Mouse (Mus musculus) cerebellum, adult 9-10 months (tissue): ENCODE measurements around the gene Lpcat1.

ENCODE experiments used
- DNase-seq: peaks from one replicate; pipeline ENCODE4 v3.0.0; 2022

Gene Lpcat1

DNA sequence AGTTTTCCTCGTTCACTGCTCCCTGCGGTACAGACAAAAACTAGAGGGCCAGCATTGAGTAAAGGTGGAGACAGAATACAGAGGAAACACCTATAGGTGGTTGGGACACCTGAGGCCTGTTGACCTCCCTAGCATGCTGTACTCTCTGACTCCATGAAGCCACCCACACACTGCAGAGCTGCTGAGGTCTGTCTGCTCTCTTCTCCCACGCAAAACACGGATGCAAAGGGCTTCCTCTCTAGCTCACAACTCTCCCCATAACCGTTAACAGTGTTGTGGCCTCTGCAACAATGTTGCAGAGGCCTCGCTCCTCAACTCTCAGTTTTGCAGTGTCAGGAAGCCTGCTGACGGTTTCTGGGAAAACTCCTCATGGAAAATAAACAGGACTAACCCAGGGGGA lies 15.5 kb downstream of the Lpcat1 start:
- DNase-seq, result no peak

DNA sequence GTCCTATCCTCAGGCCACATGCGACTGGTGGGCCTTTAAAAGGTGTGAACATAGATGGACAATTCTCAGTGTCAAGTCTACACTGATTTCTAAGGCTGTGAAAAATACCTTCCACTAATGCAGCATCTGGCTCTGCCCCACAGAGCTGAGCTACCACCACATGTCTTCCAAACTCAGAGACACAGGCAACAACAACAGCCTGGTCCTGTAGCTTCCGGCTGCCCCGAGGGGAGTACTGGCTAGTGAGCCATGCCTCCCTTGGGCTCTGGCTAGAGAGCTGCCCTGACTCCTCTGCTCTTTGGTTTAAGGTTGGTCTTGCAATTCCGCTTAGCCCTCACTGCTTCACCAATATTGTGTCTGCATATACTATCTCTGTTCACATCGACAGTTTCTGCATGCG lies 16.3 kb downstream of the Lpcat1 start:
- DNase-seq, result no peak

DNA sequence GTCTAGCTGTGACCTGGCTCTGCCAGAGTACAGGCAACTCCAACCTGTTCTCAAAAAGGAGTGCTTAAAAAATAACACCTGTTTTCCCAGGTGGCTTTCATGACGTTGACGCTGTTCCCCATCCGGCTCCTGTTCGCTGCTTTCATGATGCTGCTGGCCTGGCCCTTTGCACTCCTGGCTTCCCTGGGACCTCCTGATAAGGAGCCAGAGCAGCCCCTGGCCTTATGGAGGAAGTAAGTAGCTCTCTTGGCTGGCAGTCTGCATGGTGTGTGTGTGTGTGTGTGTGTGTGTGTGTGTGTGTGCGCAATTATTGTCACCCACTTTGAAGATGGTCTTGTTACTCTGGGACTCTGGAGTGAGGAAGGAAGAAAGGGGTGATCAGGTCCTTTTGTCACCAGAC lies 17.2 kb downstream of the Lpcat1 start:
- no peak for DNase-seq

DNA sequence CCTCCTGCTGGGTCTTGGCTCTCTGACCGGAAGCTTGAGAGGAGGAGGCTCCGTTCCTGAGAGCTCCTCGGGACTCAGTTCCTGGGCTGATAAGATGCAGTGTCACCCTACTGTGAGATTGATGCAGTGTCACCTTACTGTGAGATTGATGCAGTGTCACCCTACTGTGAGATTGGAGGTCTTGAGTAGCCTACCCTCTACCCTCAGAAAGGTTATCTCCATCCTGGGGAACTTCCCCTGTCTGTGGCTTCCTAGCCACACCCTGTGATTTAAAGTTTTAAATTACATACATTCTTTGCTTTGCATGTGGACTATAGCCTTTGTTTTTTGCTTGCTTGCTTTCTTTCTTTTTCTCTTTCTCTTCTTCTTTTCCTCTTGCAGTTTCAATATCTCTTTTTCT lies 21.1 kb downstream of the Lpcat1 start:
- no peak for DNase-seq

DNA sequence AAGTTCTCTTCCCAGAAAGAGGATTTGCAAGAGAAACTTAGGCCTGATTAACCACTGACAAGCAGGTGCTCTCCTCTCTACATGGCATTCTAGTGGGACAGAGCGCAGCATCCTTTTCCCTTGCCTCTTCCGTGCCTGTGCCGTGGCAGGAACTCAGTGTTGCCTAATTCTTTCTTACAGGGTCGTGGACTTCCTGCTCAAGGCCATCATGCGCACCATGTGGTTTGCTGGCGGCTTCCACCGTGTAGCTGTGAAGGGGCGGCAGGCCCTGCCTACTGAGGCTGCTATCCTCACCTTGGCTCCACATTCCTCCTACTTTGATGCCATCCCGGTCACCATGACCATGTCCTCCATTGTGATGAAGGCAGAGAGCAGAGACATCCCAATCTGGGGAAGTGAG lies 21.7 kb downstream of the Lpcat1 start:
- DNase-seq, result no peak

DNA sequence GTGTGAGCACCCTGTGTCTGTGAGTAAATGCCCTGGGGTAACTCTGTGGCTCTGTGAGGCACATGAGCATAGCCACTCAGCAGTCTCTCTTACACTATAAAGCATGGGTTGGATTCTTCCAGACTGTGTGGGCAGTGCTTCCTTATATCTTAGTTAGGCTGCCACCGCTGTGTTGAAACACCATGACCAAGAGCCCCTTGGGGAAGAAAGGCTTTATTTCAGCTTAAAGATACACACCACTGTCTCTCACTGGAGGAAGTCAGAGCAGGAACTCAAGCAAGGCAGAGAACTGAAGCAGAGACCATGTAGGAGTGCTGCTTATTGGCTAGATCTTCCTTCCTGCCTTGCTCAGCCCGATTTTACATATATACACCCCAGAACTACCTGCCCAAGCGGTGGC lies 23.0 kb downstream of the Lpcat1 start:
- DNase-seq, result no peak

DNA sequence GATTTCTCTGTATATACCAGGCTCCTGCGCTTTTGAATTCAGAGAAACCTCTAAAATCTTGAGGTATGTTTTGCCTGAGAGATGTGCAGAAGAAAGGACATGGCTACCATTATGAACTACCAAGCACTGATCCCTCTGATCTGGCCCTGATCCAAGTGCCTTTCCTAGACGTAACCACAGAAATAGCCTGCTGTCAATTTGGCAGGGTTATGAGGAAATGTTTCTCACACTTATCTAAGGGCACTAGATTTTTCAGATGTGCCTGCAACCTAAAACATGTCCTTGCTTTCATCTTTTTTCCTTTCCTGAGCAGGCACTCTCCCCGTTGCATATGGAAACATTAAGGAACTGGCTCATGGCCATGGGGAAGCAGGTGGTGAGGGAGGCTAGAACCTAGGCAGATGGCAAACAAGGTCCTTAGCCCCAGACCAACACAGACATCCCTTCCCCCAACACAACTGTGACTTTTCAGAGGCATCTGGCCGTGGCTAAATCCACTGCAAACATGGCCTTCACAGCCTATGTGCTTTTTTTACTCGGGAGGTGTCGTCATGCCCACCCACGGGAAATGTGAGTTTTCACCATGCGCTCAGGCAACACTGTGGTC lies 23.7 kb downstream of the Lpcat1 start:
- DNase-seq, result peak; percentile 88

DNA sequence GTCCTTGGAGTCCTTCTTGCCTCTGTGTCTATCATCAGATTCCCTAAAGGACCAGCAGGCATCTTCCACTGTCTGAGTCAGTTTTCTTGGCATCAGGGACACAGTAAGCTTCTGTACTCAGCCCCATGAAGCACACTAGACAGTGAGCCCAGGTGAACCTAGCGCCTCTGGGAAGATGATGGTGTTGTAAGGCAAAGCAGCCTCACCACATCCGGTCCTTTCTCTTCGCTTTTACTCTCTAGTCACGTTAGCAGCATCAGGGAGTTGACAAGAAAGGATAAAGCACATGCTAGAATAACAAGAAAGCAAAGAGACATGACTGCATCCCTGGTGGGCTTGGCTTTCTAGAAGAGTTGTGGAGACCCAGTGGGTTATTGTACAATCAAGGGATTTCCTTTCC lies 26.2 kb downstream of the Lpcat1 start:
- no peak for DNase-seq

DNA sequence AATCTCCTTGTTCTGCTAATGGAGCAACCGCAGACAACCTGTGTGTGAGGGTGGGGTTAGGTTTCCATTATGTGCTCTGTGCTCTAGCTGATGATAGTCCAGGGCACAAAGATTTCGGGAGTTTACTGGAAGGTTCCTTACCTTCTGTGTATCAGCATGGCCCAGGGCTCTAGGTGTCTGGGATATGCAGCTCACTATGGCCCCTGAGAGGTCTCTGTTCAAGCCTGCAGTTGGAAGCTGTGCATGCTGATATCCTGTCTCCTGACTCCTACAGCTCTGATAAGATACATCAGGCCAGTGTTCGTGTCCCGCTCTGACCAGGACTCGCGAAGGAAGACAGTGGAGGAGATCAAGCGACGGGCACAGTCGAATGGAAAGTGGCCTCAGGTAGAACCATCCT lies 27.5 kb downstream of the Lpcat1 start:
- DNase-seq, result no peak

DNA sequence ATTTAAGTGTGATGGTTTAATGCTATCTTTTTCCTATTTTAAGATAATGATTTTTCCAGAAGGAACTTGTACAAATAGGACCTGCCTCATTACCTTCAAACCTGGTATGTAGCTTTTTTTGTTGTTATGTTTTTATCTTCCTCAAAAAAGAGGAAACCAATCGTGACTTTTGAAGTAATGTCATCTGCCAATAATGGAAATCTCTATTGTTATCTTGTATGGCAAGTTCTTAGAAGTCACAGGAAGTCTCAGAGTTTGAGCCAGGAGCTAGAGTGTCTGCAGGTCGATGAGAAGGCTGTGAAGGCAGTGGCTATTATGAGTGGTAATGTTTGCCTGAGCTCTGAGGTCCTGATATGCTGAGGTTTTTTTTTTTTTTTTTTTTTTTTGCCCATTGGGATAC lies 29.1 kb downstream of the Lpcat1 start:
- DNase-seq, result no peak

DNA sequence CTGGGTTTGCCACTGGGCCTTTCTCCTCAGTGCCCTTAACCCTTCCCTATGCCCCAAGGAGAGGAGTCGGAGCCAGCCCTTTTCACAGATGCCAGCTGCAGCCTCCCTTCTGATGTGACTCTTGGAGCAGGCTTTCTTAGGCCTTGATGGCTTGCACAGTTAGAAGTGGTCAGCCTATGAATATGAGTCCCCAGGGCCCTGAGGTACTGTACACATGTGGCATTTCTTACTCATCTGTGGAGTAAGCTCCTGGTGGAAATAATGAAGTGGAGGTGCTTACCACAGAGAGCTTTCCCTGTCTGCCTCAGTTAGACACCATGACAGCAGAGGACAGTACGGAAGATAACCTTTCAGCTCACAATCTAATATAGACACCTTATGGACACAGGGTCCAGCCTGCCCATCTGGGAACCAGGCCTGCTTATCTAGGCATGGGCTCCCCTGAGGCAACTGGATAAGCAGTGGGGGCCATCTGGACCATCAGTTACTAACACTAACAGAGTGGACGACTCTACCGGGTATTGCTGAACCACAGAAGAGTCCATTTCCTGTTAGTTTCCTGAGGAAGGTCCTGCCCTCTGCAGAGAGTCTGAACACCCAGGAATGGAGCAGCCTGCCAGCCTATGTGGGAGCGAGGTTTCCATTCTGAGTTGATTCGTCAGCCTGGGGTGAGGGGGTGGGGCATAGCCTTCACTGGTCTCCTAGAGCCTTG lies 33.1 kb downstream of the Lpcat1 start:
- no peak for DNase-seq

DNA sequence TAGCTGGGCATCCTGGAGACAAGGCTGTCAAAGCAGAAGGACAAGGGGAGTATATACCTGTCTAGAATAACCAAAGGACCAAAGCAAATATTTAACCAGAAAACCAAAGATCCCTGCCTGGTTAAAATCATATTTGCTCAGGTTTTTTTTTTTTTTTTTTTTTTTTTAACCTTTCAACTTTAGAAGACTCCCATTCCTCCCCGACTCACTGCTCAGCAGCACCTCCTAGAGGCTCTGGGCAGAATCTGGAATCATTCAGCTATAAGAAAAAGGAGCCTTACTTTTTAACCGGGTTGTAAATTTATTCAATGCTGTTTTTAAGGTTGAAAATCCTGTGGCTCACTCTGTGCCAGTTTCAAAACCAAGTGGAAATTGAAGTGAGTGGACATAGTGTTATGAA lies 35.7 kb downstream of the Lpcat1 start:
- no peak for DNase-seq

DNA sequence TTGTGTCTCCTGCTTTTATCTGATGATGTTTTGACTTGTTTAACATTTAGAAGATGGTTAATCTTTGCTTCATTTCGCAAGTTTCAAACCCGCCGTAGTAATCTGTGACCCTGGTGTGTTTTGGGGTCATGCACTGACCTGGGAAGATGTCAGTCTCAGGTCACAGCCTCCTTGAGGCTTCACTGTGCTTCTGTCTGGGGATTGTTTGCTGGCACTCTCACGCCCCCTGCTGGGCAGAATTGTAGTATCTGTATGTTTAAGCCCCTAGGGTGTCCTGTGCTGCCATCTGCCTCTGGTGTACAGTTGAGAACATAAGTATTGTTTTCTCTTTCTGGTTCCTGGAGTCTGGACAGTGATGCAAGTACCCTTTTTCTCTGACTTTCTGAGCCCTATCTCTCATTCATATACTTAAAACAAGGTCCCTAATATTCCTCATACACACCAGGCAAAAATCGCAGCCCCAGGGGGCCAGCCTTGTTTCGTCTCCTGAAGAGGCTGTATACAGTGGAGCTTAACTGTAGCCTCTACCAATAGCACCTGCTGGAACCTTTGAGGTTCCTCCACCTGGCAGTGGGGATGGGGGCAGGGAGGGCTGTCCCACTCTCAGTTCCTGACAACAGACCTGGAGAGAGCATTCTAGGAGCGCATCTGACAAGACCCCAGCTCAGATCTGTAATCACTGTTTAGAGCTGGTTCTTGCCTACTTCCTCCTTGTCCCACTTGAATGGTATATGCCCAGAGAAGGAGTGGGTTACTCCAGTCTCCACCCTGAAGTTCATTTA lies 38.9 kb downstream of the Lpcat1 start:
- DNase-seq, result peak; percentile 87

DNA sequence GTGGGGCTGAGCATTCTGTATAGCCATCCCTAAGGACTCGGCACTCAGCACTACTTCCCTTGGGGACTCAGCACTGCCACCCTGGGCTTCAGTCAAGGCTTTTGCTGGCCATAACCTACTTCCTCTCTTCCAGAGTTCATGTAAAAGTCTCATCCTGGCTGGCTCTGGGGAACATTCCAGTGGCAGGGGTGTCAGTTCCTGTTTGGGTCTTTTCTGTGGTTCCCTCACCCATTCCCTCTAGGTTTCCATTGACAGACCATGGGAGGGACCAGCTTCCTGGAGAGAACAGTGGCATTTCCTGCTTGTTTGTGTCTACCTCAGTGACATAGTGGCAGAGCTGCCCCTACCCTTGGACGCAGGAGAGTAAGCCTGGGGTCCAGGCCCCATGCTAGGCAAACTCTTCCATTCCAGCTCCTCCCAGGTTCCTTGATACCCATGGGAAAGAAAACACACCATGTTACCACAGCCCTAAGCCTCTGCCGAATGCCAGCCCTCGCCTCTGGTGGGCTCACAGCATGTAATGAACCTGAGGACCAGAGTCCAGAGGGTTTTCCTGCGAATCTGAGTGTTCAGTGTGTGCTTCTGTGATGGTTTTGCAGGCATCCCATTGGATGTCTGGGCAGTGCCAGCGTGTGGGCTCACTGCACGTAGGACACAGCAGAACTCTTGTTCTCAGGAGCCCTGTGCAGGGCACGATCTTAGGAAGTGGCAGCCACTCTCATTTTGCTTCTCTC lies 42.0 kb downstream of the Lpcat1 start:
- no peak for DNase-seq

DNA sequence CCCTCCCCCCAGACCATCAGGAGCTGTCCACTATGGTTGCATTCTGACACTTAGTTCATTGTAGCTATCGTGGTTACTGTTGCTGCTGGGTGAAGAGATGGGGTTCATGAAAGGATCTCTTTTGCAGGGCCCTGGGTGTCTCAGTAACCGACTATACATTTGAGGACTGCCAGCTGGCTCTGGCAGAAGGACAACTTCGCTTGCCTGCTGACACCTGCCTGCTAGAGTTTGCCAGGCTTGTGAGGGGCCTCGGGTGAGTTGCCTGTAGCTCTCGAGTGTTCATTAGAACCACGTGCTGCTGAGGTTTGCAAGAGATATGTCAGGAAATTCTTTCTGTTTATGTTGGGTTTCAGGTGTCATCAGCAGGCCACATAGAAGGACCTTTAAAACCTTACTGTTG lies 42.9 kb downstream of the Lpcat1 start:
- DNase-seq, result peak; percentile 54

DNA sequence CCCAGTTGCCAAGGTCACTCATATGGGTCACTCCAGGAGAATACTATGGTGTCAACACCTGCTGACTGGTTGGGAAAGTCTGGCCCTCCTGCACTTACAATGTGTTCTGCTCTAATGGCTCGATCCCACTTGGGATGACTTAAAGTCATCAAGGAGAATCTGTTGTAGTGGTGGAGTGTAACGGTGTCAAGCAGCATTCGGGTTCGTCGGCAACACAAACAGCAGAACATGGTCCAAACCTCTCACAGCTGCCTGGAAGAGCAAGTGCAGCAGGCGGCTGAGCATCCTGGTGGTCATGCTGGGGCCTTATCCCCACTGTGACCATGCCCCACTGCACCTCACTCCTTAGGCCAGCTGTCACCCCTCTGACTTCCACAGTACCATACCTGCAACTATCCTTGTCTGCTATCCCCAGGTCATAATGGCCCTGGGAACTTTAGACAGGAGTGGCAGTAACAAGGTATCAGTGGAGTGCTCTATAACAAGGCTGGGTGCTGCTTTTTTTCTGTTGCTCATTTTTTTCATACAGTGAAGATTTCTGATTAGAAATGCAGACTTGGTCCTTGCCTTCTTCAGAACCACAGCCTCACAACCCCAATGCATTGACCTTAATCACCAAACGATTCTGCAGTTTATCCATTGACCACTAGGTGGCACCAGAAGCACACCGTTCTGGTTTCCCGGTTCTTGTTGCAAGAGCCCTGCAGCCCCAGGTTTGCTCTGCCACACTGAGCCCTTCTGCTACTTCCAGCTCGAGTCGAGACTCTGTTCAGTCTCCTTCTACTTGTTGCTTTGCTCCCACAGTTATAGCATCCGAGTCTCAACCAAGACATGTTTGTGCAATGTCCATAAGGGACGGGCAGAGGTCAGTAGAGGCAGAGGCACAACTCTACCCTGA lies 46.0 kb downstream of the Lpcat1 start:
- DNase-seq, result peak; percentile 83

DNA sequence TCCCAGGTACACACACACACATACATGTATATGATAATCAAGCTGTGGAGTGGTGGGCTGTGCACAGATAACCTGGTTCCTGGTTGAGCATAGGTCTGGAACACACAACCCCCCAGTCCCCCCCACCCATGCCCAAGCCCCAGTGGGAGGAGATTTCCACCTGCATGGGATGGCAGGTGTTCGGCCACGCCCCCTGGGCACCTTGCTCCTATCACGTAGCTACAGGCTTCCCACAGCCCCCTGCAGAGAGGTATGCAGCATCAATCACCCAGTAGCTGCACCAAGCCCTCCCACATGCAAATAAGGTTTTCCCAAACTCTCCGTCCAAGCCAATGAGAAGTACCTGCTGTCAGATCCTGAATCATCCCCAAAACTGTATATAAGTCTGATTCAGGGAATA lies 49.9 kb downstream of the Lpcat1 start:
- no peak for DNase-seq

DNA sequence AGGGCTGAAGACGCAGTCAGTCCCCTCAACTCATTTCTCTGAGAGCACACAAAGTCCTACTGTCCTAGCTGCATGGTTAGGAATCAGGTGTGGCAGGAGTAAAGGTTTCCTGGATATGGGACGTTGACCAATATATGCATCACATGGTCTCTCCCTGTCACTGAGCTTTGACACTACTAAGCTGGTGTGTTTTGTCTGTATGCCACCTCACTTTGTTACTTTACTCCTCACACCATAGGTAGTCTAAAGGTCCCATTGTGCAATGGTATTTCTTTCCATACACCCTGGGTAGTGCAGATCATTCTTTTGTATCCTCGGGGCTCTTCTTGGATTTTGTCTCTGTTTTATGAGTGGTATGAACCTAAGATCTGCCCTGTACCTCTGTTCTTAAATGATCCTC lies 66.7 kb downstream of the Lpcat1 start:
- DNase-seq, result no peak

DNA sequence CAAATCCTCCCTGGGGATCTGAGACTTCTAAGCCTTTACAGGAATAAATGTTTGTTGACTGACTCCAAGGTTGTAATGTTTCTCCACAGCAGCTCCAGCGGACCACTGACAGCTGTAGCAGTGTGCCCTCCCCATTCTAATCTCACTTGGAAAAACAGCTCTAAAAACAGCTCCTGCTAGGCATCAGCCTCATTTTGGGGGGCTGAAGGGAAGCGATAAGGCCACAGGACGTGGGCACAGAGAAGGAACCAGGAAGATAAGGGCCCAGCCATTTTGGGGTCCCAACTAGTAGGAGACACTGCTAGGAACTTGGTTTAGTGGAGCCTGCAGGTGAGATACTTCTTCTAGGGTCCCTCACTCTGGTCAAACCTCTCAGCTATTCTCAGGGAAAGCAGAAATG lies 68.3 kb downstream of the Lpcat1 start:
- no peak for DNase-seq

DNA sequence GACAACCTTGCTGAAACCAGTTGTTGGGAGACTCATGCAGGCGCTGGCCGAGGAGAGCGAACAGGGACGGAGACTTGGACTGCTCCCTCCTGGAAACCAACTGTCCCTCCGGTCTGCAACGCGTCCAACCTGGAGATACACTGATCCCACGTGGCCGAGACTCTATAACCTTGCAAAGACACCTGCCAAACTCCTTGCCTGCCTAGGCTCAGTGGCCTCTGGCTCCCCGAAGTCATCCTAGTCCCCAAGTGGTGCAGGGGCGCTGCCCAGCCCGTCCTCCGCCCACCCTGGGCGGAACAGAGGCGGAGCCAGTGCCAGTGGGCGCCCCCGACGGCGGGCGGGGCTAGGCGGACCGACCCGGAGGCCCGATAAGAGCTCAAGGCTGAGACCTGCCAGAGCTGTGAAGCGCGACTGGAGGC lies 69.4 kb downstream of the Lpcat1 start, which contains the start of gene Slc6a3:
TSS of gene Slc6a3 (plus strand) at position 345 of the 419 bp plus-strand sequence.
- DNase-seq, result no peak

DNA sequence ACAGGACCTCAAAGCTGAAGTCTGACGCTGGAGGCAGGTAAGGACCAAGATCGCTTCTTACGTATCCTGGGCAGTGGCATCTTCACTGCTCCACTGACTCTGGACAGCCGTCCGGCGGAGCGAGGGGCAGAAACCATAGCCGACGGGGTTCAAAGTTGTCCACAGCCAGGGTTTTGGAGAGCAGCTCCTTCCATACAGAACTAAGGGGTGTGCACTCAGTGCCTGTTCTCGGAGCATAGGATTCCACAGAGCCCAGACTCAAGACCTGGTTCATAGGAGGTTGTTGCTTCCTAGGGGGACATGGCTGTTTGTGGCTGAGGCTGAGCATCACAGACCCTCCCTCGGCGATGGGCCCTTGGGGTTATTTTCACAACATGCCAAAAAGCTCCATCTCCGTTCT lies 69.8 kb downstream of the Lpcat1 start:
- DNase-seq, result no peak

DNA sequence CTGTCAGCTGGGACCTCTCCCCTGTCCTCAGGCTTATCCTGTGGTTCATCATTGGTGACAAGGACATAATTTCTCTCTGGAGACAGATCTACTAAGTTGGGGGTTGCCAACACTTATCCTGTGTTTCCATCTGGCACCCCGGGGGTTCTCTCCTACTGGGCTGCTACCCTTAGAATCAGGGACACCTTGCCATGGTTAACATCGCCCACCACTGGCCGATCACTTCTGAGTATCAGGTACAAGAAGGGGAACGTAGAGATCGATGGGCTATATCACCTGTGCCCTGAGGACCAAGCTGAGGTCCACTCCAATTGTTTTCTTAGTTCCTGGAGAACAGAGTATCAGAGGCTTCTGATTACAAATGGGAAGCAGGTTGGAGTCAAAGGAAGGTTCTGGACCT lies 97.2 kb downstream of the Lpcat1 start:
- no peak for DNase-seq
